Mouse (Mus musculus) neutrophil, adult 65 days (primary cell): ENCODE results near the gene Fbln5. TPM values are rescaled to one million over a fixed set of nuclear protein-coding genes. Genes with fewer than 3 reads are reported as not detected.

ENCODE experiments used
- total RNA-seq: library from RNA; stranded (reverse); gene quantifications from 2 replicates; pipeline ENCODE4 v1.2.4, GENCODE M21; 2023

The Fbln5 gene
- total RNA-seq: not detected in 2 replicates

DNA sequence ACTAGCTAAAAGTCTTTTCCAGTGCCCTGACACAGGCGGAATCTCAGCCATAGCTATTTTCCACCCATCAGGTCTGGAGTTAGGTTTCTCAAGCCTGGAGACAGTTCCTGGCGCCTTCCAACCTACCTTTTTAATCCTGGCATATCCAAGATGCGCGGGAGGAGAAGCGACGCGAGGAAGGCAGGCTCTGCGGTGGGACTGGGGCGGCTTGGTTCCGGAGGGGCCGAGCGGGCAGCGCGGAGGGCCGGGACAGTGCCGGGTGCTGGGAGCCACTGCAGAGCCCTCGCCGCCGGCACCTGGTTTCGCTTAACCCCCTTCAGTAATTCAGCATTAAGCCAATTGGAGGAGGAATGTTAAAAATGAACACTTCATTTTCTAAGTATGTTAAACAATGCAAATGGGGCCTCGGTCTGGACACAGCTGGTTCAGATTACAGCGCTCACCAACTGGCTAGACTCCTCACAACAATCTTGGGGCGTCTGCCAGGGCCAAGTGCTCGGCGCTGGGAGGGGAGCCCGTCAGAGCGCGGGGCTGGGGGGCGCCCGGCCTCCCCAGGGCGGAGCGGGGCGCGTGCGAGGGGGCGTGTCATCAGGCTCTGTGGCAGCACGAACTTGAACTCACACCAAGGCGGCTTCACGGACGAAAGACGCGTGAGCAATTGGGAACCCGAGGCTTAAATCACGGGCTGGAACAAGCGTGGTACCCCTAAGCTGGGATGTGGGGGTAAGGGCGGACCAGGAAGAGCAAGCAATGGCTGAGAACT is at the start of gene Fbln5:
TSS of gene Fbln5 (minus strand) at position 448 of the 763 bp plus-strand sequence.

DNA sequence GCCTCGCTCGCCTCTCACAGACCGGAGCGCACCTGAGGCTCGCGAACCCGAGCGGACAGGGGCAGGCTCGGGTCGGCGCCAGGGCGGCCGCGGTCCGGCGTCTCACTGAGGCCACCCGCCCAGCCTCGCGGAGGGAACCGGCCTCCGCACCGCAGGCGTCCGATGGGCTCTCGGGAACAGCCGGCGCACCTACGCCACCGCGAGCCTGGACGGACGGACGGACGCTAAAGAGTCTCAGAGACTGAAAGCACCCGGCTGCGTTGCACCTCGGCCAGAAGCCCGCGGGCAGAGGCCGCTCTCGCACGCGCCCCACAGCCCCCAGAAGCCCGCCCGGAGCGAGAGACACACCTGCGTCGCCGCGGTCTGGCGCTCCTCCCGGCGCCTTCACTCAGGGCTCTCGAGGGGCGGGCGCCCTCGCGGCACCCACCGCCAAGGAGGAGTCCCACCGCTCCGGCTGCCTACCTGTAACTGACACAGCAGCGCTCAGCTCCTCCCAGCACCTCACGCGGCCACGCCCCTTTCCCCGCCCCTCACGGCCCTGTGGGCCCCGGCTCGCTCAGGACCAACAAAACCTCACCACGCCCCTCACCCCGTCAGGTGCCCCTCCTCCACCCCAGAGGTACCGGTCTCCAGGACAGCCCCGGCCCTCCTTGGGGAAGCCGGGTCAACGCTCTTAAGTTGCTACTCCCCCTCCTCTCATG is 100.7 kb downstream of the Fbln5 start, which contains the start of gene Tc2n:
TSS of gene Tc2n (minus strand) at position 470 of the 701 bp plus-strand sequence.

Other genes with a start within 250 kb of the Fbln5 start
- not detected in 2 replicates for gene Tc2n, start 100.5 kb downstream of the Fbln5 start, total RNA-seq
- gene Trip11, start 94.2 kb upstream of the Fbln5 start, total RNA-seq: 59.6 and 75.2 TPM in 2 replicates
- 24.5 and 33.1 TPM in 2 replicates for gene Atxn3, start 139.2 kb upstream of the Fbln5 start, total RNA-seq
- gene Cpsf2, start 156.9 kb upstream of the Fbln5 start, total RNA-seq: 13.9 and 15.9 TPM in 2 replicates